Mouse (Mus musculus) liver, adult 2 months (tissue): ENCODE data around the gene Iqcf3. TPM values are rescaled to one million over a fixed set of nuclear protein-coding genes. Genes with fewer than 3 reads are reported as not detected.
"Not testable (repeated sequence)": the region's sequence is repeated elsewhere in the genome, so short reads cannot be mapped to it uniquely, and the experiment has no call there.

ENCODE experiments used
- DNase-seq: peaks from one replicate; pipeline ENCODE4 v3.0.0-alpha.2; 2011; ENCODE audit warnings: low read depth, low spot score; ENCODE audit errors: extremely low read depth
- H3K27ac ChIP-seq: fragments of 200-500 bp; replicated peaks from 2 replicates; pipeline ENCODE4 v1.5.1; 2012; ENCODE audit warnings: low read depth, mild to moderate bottlenecking, control low read depth, inconsistent platforms, low read length; ENCODE audit not compliant: insufficient read depth
- H3K27me3 ChIP-seq: fragments of 200-500 bp; 2 replicates; pipeline ENCODE4 v1.6.1; 2012; ENCODE audit warnings: mild to moderate bottlenecking, moderate library complexity, low read length, inconsistent platforms; ENCODE audit not compliant: control insufficient read depth, insufficient read depth
- H3K36me3 ChIP-seq: fragments of 200-500 bp; 2 replicates; pipeline ENCODE4 v1.6.1; 2012; ENCODE audit warnings: low read length, inconsistent platforms; ENCODE audit not compliant: control insufficient read depth, insufficient read depth
- H3K4me1 ChIP-seq: fragments of 200-500 bp; 2 replicates; pipeline ENCODE4 v1.6.1; 2011; ENCODE audit warnings: low read length; ENCODE audit not compliant: control insufficient read depth, insufficient read depth
- H3K4me3 ChIP-seq: fragments of 200-500 bp; 2 replicates; pipeline ENCODE4 v1.5.1; 2011; ENCODE audit warnings: low read depth, mild to moderate bottlenecking, control low read depth, low read length, moderate library complexity; ENCODE audit not compliant: insufficient read depth
- H3K79me2 ChIP-seq: fragments of 200-500 bp; 2 replicates; pipeline ENCODE4 v1.6.1; 2012; ENCODE audit warnings: inconsistent platforms, mild to moderate bottlenecking, low read length, moderate library complexity; ENCODE audit not compliant: control insufficient read depth, insufficient read depth
- H3K9ac ChIP-seq: fragments of 200-500 bp; 2 replicates; pipeline ENCODE4 v1.6.1; 2012; ENCODE audit warnings: low read depth, mild to moderate bottlenecking, control low read depth, inconsistent platforms, low read length
- CTCF ChIP-seq: fragments of 200-500 bp; IDR thresholded peaks from 2 replicates; pipeline ENCODE4 v1.5.1; 2011; ENCODE audit warnings: low read depth, low read length, control low read depth
- POLR2A ChIP-seq: fragments of 200-500 bp; IDR thresholded peaks from 2 replicates; pipeline ENCODE4 v1.6.1; 2011; ENCODE audit warnings: low read length, control low read depth; ENCODE audit not compliant: insufficient read depth; ENCODE audit errors: extremely low read depth
- WGBS: fragments of 180-500 bp; shearing (Covaris S2); methylation state at CpG from one replicate; pipeline ENCODE4 v1.1.7; 2018; 5-methylcytosine and 5-hydroxymethylcytosine counted together
- polyA plus RNA-seq: library from polyadenylated mRNA; depleted of rRNA; stranded (reverse); fragments of >200 nt; gene quantifications from 2 replicates; pipeline ENCODE4 v1.2.3, GENCODE M21; 2012; rRNA removed
- total RNA-seq: library from RNA; depleted of rRNA; stranded (reverse); fragments of >200 nt; gene quantifications from 2 replicates; pipeline ENCODE4 v1.2.3, GENCODE M21; 2014; rRNA removed

Gene Iqcf3
- total RNA-seq (not detected in 2 replicates), polyA plus RNA-seq (not detected in 2 replicates)

DNA sequence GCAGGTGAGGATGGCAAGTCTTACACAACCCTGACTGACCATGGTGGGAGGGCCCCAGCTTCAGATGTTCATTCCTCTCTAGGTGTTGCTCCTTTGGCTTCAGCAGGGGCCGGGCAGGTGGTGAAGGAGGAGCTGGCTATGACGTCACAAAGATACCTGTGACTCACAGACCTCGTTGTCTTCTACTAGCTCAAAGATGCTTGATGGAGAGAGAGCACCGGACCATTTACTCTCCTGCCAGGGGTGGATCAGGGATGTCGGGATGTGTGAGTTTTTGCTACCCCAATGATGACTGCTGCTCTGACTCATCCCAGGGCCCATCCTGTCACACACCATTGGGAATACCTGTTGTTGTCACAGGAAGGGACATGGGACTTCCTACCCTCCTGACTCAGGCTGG lies at the start of gene Iqcf3:
Gene Iqcf3 (minus strand): TSS at position 101 of the 400 bp plus-strand sequence.
- no peak within 1 kb of the TSS for H3K9ac ChIP-seq
- WGBS = 87% methylated on average over 5 of the region's 5 CpGs
- H3K79me2 ChIP-seq = no peaks in the 10 kb centered on the region

DNA sequence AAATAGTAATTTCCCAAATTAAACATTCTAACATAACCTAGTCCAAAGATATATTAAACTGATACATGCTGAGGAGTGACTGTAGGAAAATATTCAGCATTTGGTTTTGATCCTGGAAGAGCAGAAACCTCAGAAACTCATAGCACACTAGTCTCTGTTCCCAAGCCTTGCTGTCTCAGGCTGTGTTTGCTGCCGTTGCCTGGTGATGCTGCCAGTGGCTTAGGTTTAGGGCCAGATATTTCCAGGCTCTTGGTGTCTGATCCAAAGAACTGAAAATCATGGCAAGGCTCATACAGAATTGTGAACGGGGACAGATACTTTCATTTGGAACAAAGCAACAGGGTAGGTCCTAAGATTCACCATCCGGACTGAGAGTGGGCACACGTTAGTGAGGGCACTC lies 49.3 kb upstream of the Iqcf3 start:
- Histone ChIP-seq H3K27ac (no peak overlapping the region), H3K27me3 (peaks cover 2% of the 10 kb centered on the region; the same call in 1 of the 2 replicates), H3K4me1 (no peaks in the 10 kb centered on the region), H3K4me3 (no peak overlapping the region), H3K9ac (no peak overlapping the region), H3K36me3 (no peaks in the 10 kb centered on the region), H3K79me2 (no peaks in the 10 kb centered on the region)
- TF ChIP-seq CTCF (no peak), POLR2A (no peak)
- DNase-seq = no peak
- WGBS = 85% methylated on average over 4 of the region's 4 CpGs

More for the DNA sequence above, at the start of gene Iqcf3:
- no peak within 1 kb of the TSS for H3K27ac ChIP-seq
- TF ChIP-seq POLR2A (no peak), CTCF (no peak)
- DNase-seq = no peak
- H3K27me3 ChIP-seq = no peaks in the 10 kb centered on the region
- no peak within 1 kb of the TSS for H3K4me3 ChIP-seq
- no peaks in the 10 kb centered on the region for H3K36me3 ChIP-seq
- no peaks in the 10 kb centered on the region for H3K4me1 ChIP-seq

DNA sequence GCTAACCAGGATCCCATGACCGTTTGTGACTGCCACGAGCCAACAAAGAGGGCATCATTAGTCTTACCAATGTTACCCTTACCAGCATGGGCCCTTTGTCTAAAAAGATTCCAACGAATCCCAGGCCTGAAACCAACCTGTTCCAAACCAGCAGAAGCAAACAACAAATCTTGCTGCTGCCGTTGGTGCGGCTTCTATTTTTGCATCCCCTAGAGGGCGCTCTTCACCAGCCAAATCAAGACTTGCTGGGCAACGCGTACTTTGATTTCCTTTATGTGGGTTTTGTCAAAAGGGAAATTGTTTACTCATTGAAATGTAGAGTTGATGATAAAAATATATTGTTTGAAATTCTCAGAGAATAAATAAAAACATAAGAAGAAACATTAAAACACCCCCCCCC lies 39.1 kb upstream of the Iqcf3 start:
- Histone ChIP-seq H3K9ac (no peak overlapping the region), H3K36me3 (no peaks in the 10 kb centered on the region), H3K27ac (no peak overlapping the region), H3K27me3 (no peaks in the 10 kb centered on the region), H3K79me2 (no peaks in the 10 kb centered on the region), H3K4me3 (no peak overlapping the region), H3K4me1 (no peaks in the 10 kb centered on the region)
- peak; percentile 54 for DNase-seq
- TF ChIP-seq POLR2A (no peak), CTCF (peak; percentile 78)
- WGBS = 16% methylated on average over 8 of the region's 8 CpGs

DNA sequence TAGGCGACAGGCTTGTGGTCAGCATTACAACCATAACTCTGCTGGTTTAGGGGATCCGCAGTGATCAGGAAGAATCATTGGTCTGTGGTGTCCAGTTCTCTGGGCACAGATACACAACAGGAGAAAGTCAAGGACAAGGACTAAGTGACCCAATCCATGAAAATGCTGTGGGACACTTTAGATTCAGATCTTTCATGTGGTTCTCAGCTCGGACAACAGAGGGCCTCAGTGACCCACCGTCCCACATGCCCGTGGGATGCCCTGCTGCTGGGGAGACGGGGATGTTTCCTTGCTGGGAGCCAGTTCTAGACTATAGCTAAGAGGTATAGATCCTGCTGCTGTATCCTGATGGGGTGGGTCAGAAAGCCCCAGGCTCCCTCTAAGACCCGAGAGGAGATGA lies 37.0 kb upstream of the Iqcf3 start:
- no peak overlapping the region for H3K9ac ChIP-seq
- TF ChIP-seq POLR2A = no peak
- TF ChIP-seq CTCF = no peak
- WGBS = 45% methylated on average over 7 of the region's 7 CpGs
- H3K4me1 ChIP-seq = no peaks in the 10 kb centered on the region
- no peak for DNase-seq
- H3K27ac ChIP-seq = no peak overlapping the region
- no peaks in the 10 kb centered on the region for H3K27me3 ChIP-seq
- H3K4me3 ChIP-seq = no peak overlapping the region
- no peaks in the 10 kb centered on the region for H3K79me2 ChIP-seq
- H3K36me3 ChIP-seq = no peaks in the 10 kb centered on the region

DNA sequence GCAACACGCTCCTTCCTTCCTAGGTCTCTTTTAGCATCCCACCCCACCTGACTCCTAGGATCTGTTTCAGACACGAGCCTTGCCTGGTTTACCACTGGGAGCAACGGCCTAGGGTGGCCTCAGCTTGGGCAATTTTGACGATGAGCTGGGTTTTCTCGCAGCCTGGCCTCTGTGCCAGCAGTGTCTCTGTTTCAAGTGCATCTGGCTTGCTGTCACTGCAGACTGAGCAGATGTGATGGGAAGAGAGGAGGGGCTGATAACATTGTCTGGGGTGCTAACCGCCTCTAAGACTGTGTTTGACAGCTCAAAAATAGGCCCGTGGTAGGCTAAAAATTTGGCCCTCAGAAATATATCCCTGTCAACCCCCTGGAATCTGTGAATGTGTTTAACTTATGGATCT lies 34.4 kb upstream of the Iqcf3 start:
- 80% methylated on average over 7 of the region's 7 CpGs for WGBS
- no peaks in the 10 kb centered on the region for H3K27me3 ChIP-seq
- DNase-seq = no peak

DNA sequence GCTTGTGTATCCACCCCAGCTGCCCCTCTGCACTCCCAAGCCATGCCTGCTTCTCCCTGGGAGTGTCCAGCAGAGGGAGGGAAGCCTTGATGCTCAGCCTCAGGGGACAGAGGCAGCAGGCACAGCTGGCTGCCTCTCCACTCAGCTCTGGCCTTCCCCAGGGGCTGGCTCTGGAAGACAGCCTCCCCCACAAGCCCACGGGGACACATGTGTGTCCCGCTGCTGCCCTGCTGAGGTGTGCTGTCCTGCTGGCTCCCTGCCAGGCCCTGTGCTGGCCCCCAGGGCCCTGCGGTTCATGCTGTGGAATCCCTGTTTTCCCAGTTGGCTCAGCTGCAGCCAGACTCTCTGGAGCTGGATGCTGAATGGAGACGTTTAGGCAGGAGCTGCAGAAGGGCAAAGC lies 34.0 kb upstream of the Iqcf3 start:
- H3K4me1 ChIP-seq, H3K27me3 ChIP-seq, H3K36me3 ChIP-seq, H3K9ac ChIP-seq, DNase-seq, H3K4me3 ChIP-seq, H3K79me2 ChIP-seq, H3K27ac ChIP-seq: not testable (repeated sequence)
- WGBS = 32% methylated on average over 4 of the region's 4 CpGs

More for the DNA sequence above, 34.4 kb upstream of the Iqcf3 start:
- Histone ChIP-seq H3K79me2 (no peaks in the 10 kb centered on the region), H3K9ac (no peak overlapping the region), H3K4me3 (no peak overlapping the region), H3K27ac (no peak overlapping the region), H3K4me1 (no peaks in the 10 kb centered on the region), H3K36me3 (no peaks in the 10 kb centered on the region)
- TF ChIP-seq CTCF (no peak), POLR2A (no peak)
